Mouse (Mus musculus) heart, postnatal 10 days (tissue): ENCODE results near the gene Olfr1148. TPM values are rescaled to one million over a fixed set of nuclear protein-coding genes. Genes with fewer than 3 reads are reported as not detected.

ENCODE experiments used
- DNase-seq, 2 experiments: peaks; one replicate each; pipeline ENCODE4 v3.0.0; 2021
- intact Hi-C: fragments of 180-260 bp; cut with DNase I; formaldehyde crosslinking; loops from one replicate; pipeline ENCODE4 v1.15.1; 2025
- total RNA-seq, 2 experiments: library from RNA; stranded (reverse); gene quantifications; 2 replicates each; pipeline ENCODE4 v1.2.3; 2021

Olfr1148 gene
- not detected for total RNA-seq

GRCm38 (mm10) chr2:87830233-87830632 is at the start of gene Olfr1148:
Gene Olfr1148 (plus strand): TSS chr2:87830533.
- no peak for DNase-seq
- intact Hi-C loops, result no loop called here

- intact Hi-C loops, result no loop called here
Observed at GRCm38 (mm10) chr2:87800292-87800691, 30.0 kb upstream of the Olfr1148 start, which contains the start of gene Olfr1143. Gene Olfr1143 (plus strand): TSS chr2:87800592.

GRCm38 (mm10) chr2:87809522-87809921 is 20.8 kb upstream of the Olfr1148 start, which contains the start of gene Olfr1145:
Gene Olfr1145 (plus strand): TSS chr2:87809822.
- DNase-seq, result no peak

More at GRCm38 (mm10) chr2:87800292-87800691, 30.0 kb upstream of the Olfr1148 start, which contains the start of gene Olfr1143:
- no peak for DNase-seq

GRCm38 (mm10) chr2:87843693-87844092 is 13.4 kb downstream of the Olfr1148 start, which contains the start of gene Olfr1150-ps1:
Gene Olfr1150-ps1 (plus strand): TSS chr2:87843993.
- DNase-seq, result no peak
- intact Hi-C loops, result no loop called here

More at GRCm38 (mm10) chr2:87809522-87809921, 20.8 kb upstream of the Olfr1148 start, which contains the start of gene Olfr1145:
- intact Hi-C loops, result no loop called here

- intact Hi-C loops, result no loop called here
- no peak for DNase-seq
Observed at GRCm38 (mm10) chr2:87855562-87855961, 25.2 kb downstream of the Olfr1148 start, which contains the start of gene Olfr1151. Gene Olfr1151 (plus strand): TSS chr2:87855862.

GRCm38 (mm10) chr2:87866192-87866591 is 35.9 kb downstream of the Olfr1148 start, which contains the start of gene Olfr1152:
Gene Olfr1152 (plus strand): TSS chr2:87866492.
- intact Hi-C loops, result no loop called here
- DNase-seq, result no peak

Other genes starting within 250 kb of the Olfr1148 start
- gene Olfr1130, start 224.3 kb upstream of the Olfr1148 start, total RNA-seq, result not detected
- gene Olfr1131, start 203.4 kb upstream of the Olfr1148 start, total RNA-seq, result not detected
- gene Olfr1132, start 193.0 kb upstream of the Olfr1148 start, total RNA-seq, result not detected
- not detected for gene Olfr1133, start 183.2 kb upstream of the Olfr1148 start, total RNA-seq
- gene Olfr1134, start 172.1 kb upstream of the Olfr1148 start, total RNA-seq, result not detected
- not detected for gene Olfr1135, start 156.9 kb upstream of the Olfr1148 start, total RNA-seq
- not detected for gene Olfr1136, start 136.6 kb upstream of the Olfr1148 start, total RNA-seq
- gene Olfr1137, start 117.4 kb upstream of the Olfr1148 start, total RNA-seq, result not detected
- not detected for gene Olfr1138, start 90.6 kb upstream of the Olfr1148 start, total RNA-seq
- gene Olfr1140, start 86.8 kb upstream of the Olfr1148 start, total RNA-seq, result not detected
- gene Olfr1141, start 76.5 kb upstream of the Olfr1148 start, total RNA-seq, result not detected
- not detected for gene Olfr152, start 51.0 kb upstream of the Olfr1148 start, total RNA-seq
- gene Olfr1143, start 29.9 kb upstream of the Olfr1148 start, total RNA-seq, result not detected
- not detected for gene Olfr1145, start 20.7 kb upstream of the Olfr1148 start, total RNA-seq
- gene Olfr1150-ps1, start 13.5 kb downstream of the Olfr1148 start, total RNA-seq, result not detected
- gene Olfr1151, start 25.3 kb downstream of the Olfr1148 start, total RNA-seq, result not detected
- not detected for gene Olfr1152, start 36.0 kb downstream of the Olfr1148 start, total RNA-seq
- not detected for gene Olfr1153, start 64.4 kb downstream of the Olfr1148 start, total RNA-seq
- gene Olfr1154, start 74.6 kb downstream of the Olfr1148 start, total RNA-seq, result not detected
- not detected for gene Olfr1155, start 114.6 kb downstream of the Olfr1148 start, total RNA-seq
- gene Olfr1156, start 122.6 kb downstream of the Olfr1148 start, total RNA-seq, result not detected
- gene Olfr1157, start 137.8 kb downstream of the Olfr1148 start, total RNA-seq, result not detected
- gene Olfr74, start 144.1 kb downstream of the Olfr1148 start, total RNA-seq, result not detected
- not detected for gene Olfr1158, start 159.6 kb downstream of the Olfr1148 start, total RNA-seq
- not detected for gene Olfr1160, start 177.7 kb downstream of the Olfr1148 start, total RNA-seq
- gene Olfr1161, start 192.2 kb downstream of the Olfr1148 start, total RNA-seq, result not detected
- gene Olfr73, start 207.2 kb downstream of the Olfr1148 start, total RNA-seq, result not detected
- not detected for gene Olfr1162, start 220.6 kb downstream of the Olfr1148 start, total RNA-seq
- gene Olfr1163, start 241.3 kb downstream of the Olfr1148 start, total RNA-seq, result not detected